Mouse (Mus musculus) embryonic facial prominence, embryonic 12.5 days (tissue): ENCODE data around the gene Prss41. TPM values are rescaled to one million over a fixed set of nuclear protein-coding genes. Genes with fewer than 3 reads are reported as not detected.

Experiments used
- ATAC-seq: fragments of 200-750 bp; cut with Nextera tagmentation; 2 replicates; pipeline ENCODE4 v1.8.0; 2017; ENCODE audit not compliant: insufficient number of reproducible peaks, insufficient read depth, low FRiP score, low TSS enrichment
- H3K27ac ChIP-seq: fragments of 300-500 bp; sonication (generic); 2 replicates; pipeline ENCODE4 v1.5.1; 2016; ENCODE audit warnings: mild to moderate bottlenecking
- H3K27me3 ChIP-seq: fragments of 300-500 bp; sonication (generic); 2 replicates; pipeline ENCODE4 v1.6.1; 2016; ENCODE audit warnings: mild to moderate bottlenecking, moderate library complexity
- H3K36me3 ChIP-seq: fragments of 300-500 bp; sonication (generic); 2 replicates; pipeline ENCODE4 v1.6.1; 2016; ENCODE audit warnings: mild to moderate bottlenecking
- H3K4me1 ChIP-seq: fragments of 300-500 bp; sonication (generic); 2 replicates; pipeline ENCODE4 v1.6.1; 2016
- H3K4me2 ChIP-seq: fragments of 300-500 bp; sonication (generic); replicated peaks from 2 replicates; pipeline ENCODE4 v1.6.1; 2016; ENCODE audit warnings: mild to moderate bottlenecking, moderate library complexity
- H3K4me3 ChIP-seq: fragments of 300-500 bp; sonication (generic); 2 replicates; pipeline ENCODE4 v1.5.1; 2016; ENCODE audit warnings: mild to moderate bottlenecking
- H3K9ac ChIP-seq: fragments of 300-500 bp; sonication (generic); 2 replicates; pipeline ENCODE4 v1.6.1; 2016; ENCODE audit warnings: mild to moderate bottlenecking, moderate library complexity
- H3K9me3 ChIP-seq: fragments of 300-500 bp; sonication (generic); 2 replicates; pipeline ENCODE4 v1.6.1; 2016; ENCODE audit warnings: mild to moderate bottlenecking, moderate library complexity
- WGBS: fragments of 180-500 bp; shearing (Covaris S2); methylation state at CpG from one replicate; pipeline ENCODE4 v1.1.7; 2016; 5-methylcytosine and 5-hydroxymethylcytosine counted together
- polyA plus RNA-seq: library from polyadenylated mRNA; unstranded; fragments of >200 nt; fragmentation: Nextera tagmentation; extraction: Ambion mirVana; gene quantifications from 2 replicates; pipeline ENCODE4 v1.2.1, GENCODE M21; 2016

Gene Prss41
- polyA plus RNA-seq, 1 experiment from 2014 or later, result 2.5 TPM

GRCm38 (mm10) chr17:23823018-23823417 lies 21.0 kb downstream of the Prss41 start:
- Histone ChIP-seq H3K9me3 (peaks cover 15% of the 10 kb centered on the region; the same call in 1 of the 2 replicates), H3K9ac (no peak overlapping the region), H3K27me3 (no peaks in the 10 kb centered on the region), H3K27ac (no peak overlapping the region), H3K4me3 (no peak overlapping the region), H3K4me2 (no peak overlapping the region), H3K36me3 (peaks cover 86% of the 10 kb centered on the region), H3K4me1 (peaks cover 10% of the 10 kb centered on the region; the same call in 1 of the 2 replicates)
- ATAC-seq, result peak; percentile 12; the same call in 1 of the 2 replicates
- 84% methylated on average over 16 of the region's 16 CpGs for WGBS

GRCm38 (mm10) chr17:23822094-23822493 lies 21.9 kb downstream of the Prss41 start:
- Histone ChIP-seq H3K36me3 (peaks cover 95% of the 10 kb centered on the region), H3K9me3 (peaks cover 20% of the 10 kb centered on the region; the same call in 1 of the 2 replicates), H3K4me1 (peaks cover 1% of the 10 kb centered on the region; the same call in 1 of the 2 replicates), H3K9ac (no peak overlapping the region), H3K27me3 (no peaks in the 10 kb centered on the region), H3K4me3 (no peak overlapping the region), H3K27ac (no peak overlapping the region), H3K4me2 (no peak overlapping the region)
- ATAC-seq, result no peak
- WGBS, result 70% methylated on average over 5 of the region's 6 CpGs

GRCm38 (mm10) chr17:23820731-23821130 lies 23.2 kb downstream of the Prss41 start:
- ATAC-seq, result no peak
- H3K4me1 ChIP-seq, result no peaks in the 10 kb centered on the region
- peaks cover 98% of the 10 kb centered on the region for H3K36me3 ChIP-seq
- H3K27me3 ChIP-seq, result no peaks in the 10 kb centered on the region
- no peak overlapping the region for H3K27ac ChIP-seq
- H3K4me3 ChIP-seq, result no peak overlapping the region
- 96% methylated on average over 5 of the region's 5 CpGs for WGBS
- H3K9ac ChIP-seq, result no peak overlapping the region
- H3K4me2 ChIP-seq, result no peak overlapping the region
- H3K9me3 ChIP-seq, result peaks cover 22% of the 10 kb centered on the region; the same call in 1 of the 2 replicates

DNA sequence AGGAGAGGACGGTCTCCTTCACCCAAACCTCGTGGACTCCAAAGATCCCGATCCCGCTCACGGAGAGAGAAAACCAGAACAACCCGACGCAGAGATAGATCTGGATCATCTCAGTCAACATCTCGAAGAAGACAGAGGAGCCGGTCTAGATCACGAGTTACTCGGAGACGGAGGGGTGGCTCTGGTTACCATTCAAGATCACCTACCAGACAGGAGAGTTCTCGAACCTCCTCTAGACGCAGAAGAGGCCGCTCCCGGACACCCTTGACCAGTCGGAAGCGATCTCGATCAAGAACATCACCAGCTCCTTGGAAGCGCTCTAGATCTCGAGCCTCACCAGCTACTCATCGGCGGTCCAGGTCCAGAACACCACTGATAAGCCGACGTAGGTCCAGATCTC lies 24.7 kb downstream of the Prss41 start:
- no peak for ATAC-seq
- peaks cover 98% of the 10 kb centered on the region for H3K36me3 ChIP-seq
- H3K9me3 ChIP-seq, result peaks cover 29% of the 10 kb centered on the region; the same call in 1 of the 2 replicates
- no peaks in the 10 kb centered on the region for H3K27me3 ChIP-seq
- H3K4me2 ChIP-seq, result no peak overlapping the region
- H3K27ac ChIP-seq, result no peak overlapping the region
- H3K4me1 ChIP-seq, result no peaks in the 10 kb centered on the region
- H3K9ac ChIP-seq, result no peak overlapping the region
- no peak overlapping the region for H3K4me3 ChIP-seq
- WGBS, result 98% methylated on average over 25 of the region's 25 CpGs

DNA sequence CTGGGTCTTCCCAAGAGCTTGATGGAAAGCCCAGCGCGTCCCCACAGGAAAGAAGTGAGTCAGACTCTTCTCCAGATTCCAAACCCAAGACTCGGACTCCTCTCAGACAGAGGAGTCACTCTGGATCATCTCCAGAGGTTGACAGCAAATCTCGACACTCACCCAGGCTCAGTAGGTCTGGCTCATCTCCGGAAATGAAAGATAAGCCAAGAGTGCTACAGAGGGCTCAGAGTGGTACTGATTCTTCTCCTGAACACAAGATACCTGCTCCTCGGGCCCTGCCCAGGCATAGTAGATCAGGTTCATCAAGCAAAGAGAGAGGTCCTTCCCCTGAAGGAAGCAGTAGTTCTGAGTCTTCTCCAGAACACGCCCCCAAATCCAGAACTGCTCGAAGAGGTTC lies 25.4 kb downstream of the Prss41 start:
- WGBS, result 96% methylated on average over 8 of the region's 8 CpGs
- no peak overlapping the region for H3K4me2 ChIP-seq

GRCm38 (mm10) chr17:23815641-23816040 lies 28.3 kb downstream of the Prss41 start:
- Histone ChIP-seq H3K36me3 (peaks cover 95% of the 10 kb centered on the region), H3K9me3 (peaks cover 29% of the 10 kb centered on the region; the same call in 1 of the 2 replicates), H3K4me2 (no peak overlapping the region), H3K27ac (no peak overlapping the region), H3K4me3 (no peak overlapping the region), H3K9ac (no peak overlapping the region), H3K27me3 (no peaks in the 10 kb centered on the region), H3K4me1 (no peaks in the 10 kb centered on the region)
- whole genome bisulfite sequencing, result 96% methylated on average over 16 of the region's 16 CpGs
- no peak for ATAC-seq

More for the DNA sequence above, 25.4 kb downstream of the Prss41 start:
- no peak overlapping the region for H3K9ac ChIP-seq
- no peak for ATAC-seq
- no peaks in the 10 kb centered on the region for H3K4me1 ChIP-seq
- no peaks in the 10 kb centered on the region for H3K27me3 ChIP-seq
- H3K4me3 ChIP-seq, result no peak overlapping the region
- peaks cover 99% of the 10 kb centered on the region for H3K36me3 ChIP-seq
- peaks cover 29% of the 10 kb centered on the region; the same call in 1 of the 2 replicates for H3K9me3 ChIP-seq
- no peak overlapping the region for H3K27ac ChIP-seq

- peaks cover 59% of the 10 kb centered on the region for H3K36me3 ChIP-seq
- H3K9ac ChIP-seq, result no peak overlapping the region
- no peak overlapping the region for H3K27ac ChIP-seq
- H3K27me3 ChIP-seq, result no peaks in the 10 kb centered on the region
- H3K9me3 ChIP-seq, result no peaks in the 10 kb centered on the region
- no peak for ATAC-seq
- H3K4me3 ChIP-seq, result no peak overlapping the region
- H3K4me2 ChIP-seq, result no peak overlapping the region
- WGBS, result 86% methylated on average over 3 of the region's 3 CpGs
- peaks cover 23% of the 10 kb centered on the region for H3K4me1 ChIP-seq
Observed at GRCm38 (mm10) chr17:23807918-23808317, 36.1 kb downstream of the Prss41 start.

DNA sequence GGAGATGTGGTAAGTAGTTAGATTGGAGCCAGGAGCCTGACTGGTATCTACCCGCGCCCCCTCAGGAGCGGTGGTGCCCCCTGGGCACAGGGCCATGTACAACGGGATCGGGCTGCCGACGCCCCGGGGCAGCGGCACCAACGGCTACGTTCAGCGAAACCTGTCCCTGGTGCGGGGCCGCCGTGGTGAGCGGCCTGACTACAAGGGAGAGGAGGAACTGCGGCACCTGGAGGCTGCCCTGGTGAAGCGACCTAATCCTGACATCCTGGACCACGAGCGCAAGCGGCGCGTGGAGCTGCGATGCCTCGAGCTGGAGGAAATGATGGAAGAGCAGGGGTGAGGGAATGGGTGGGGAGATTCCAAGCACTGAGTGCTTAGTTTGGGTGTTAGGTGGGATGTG lies 37.1 kb downstream of the Prss41 start:
- no peak for ATAC-seq
- H3K36me3 ChIP-seq, result peaks cover 51% of the 10 kb centered on the region
- no peaks in the 10 kb centered on the region for H3K27me3 ChIP-seq
- H3K27ac ChIP-seq, result peak overlapping the region; percentile 42; the same call in 1 of the 2 replicates
- no peaks in the 10 kb centered on the region for H3K9me3 ChIP-seq
- no peak overlapping the region for H3K4me3 ChIP-seq
- no peak overlapping the region; the same call in 1 of the 2 replicates for H3K9ac ChIP-seq
- 63% methylated on average over 25 of the region's 25 CpGs for WGBS
- peak overlapping the region; percentile 27 for H3K4me2 ChIP-seq
- H3K4me1 ChIP-seq, result peaks cover 23% of the 10 kb centered on the region

GRCm38 (mm10) chr17:23804426-23805085 lies 39.4 kb downstream of the Prss41 start:
- Histone ChIP-seq H3K9ac (peak overlapping the region; percentile 98), H3K27me3 (no peaks in the 10 kb centered on the region), H3K36me3 (peaks cover 28% of the 10 kb centered on the region), H3K27ac (no peak overlapping the region), H3K4me2 (peak overlapping the region; percentile 70), H3K4me3 (peak overlapping the region; percentile 99), H3K9me3 (no peaks in the 10 kb centered on the region), H3K4me1 (peaks cover 23% of the 10 kb centered on the region)
- 9% methylated on average over 8 of the region's 8 CpGs for WGBS
- no peak for ATAC-seq

GRCm38 (mm10) chr17:23803366-23804041 lies 40.5 kb downstream of the Prss41 start:
- Histone ChIP-seq H3K36me3 (peaks cover 17% of the 10 kb centered on the region), H3K4me2 (peak overlapping the region; percentile 70), H3K4me1 (peaks cover 23% of the 10 kb centered on the region), H3K27me3 (no peaks in the 10 kb centered on the region), H3K9me3 (no peaks in the 10 kb centered on the region), H3K4me3 (peak overlapping the region; percentile 99), H3K9ac (peak overlapping the region; percentile 98), H3K27ac (peak overlapping the region; percentile 97)
- under 1% methylated on average over 56 of the region's 83 CpGs for WGBS
- ATAC-seq, result peak; percentile 48; the same call in 1 of the 2 replicates

DNA sequence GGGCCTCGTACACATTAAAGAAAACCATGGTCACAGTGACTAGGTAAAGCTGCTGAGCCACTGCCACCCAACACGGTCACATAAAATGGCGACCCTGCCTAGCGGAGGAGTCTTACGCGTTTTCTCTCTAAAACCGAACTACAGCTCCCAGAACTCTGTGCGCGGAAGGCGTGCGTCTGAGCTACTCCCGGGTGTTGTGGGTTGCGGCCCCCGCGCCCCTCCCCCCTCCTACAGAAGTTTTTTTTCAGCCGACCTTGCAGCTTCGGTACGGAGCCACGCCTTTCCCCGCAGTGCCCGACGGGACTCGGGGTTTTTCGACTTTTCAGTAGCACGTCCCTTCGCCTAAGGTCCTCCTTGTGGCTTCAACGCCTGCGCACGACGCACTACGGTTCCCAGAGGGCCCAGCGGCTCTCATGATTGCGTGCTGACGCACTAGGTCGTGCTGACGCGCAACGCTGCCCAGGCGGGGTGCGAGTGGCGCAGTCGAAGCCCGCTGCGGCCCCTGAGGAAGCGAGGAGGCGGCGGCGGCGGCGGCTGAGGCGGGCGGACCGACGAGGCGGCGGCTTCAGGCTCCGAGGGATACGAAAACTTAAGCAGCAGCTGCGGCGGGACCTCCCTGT lies 41.1 kb downstream of the Prss41 start:
- peak overlapping the region; percentile 98 for H3K9ac ChIP-seq
- no peaks in the 10 kb centered on the region for H3K9me3 ChIP-seq
- no peaks in the 10 kb centered on the region for H3K27me3 ChIP-seq
- H3K36me3 ChIP-seq, result peaks cover 11% of the 10 kb centered on the region
- WGBS, result under 1% methylated on average over 58 of the region's 60 CpGs
- peak overlapping the region; percentile 99 for H3K4me3 ChIP-seq
- peak overlapping the region; percentile 97 for H3K27ac ChIP-seq
- H3K4me2 ChIP-seq, result peak overlapping the region; percentile 70
- peaks cover 23% of the 10 kb centered on the region for H3K4me1 ChIP-seq
- ATAC-seq, result peak; percentile 99
